Mouse (Mus musculus): Measurements from ENCODE around the gene Zfp503. TPM values are rescaled to one million over a fixed set of nuclear protein-coding genes. Genes with fewer than 3 reads are reported as not detected.

The Zfp503 gene
- total RNA-seq, 4 experiments from 2014 or later: 2.5 to 3.4 (median 3.1) TPM

DNA sequence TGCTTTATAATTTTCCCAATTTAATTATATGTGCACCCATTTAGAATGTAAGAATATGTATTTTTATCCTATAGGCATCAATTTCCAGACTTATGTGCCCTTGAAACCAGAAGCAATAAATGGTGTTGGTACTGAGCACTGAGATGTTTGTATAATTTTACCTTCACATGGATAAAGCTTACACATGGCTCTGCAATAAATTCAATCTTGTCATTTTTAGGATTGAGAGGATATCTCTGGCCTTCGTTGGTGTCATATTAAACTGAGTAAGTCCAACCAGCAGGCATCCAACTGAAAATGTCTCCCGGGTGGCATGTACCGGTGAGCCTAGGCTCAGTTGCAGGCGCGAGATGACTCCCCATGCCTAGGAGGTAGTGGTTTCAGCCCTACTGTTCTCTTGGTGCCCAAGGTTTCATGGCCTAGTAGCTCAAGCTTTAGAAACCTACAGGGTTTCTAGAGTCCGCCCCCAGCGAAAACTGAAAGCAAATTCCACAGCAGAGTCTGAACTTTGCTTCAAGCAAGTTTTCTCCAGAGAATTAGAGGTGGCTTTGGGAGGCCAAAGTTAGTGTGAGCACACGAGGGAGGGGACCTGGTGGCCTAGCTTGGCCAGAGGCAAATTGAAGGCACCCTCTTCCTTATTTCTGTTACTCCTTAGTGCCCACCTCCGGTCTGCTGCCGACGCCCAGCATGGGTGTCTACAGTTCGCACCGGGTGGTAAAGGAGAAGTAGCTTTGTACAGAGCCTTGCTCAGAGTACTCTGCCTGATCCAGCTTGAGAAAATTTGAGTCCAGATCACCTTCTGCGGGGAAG, 4.1 kb upstream of the Zfp503 start:
- DNase-seq (ENCODE audit: low spot score in 2 of 2): no peak

DNA sequence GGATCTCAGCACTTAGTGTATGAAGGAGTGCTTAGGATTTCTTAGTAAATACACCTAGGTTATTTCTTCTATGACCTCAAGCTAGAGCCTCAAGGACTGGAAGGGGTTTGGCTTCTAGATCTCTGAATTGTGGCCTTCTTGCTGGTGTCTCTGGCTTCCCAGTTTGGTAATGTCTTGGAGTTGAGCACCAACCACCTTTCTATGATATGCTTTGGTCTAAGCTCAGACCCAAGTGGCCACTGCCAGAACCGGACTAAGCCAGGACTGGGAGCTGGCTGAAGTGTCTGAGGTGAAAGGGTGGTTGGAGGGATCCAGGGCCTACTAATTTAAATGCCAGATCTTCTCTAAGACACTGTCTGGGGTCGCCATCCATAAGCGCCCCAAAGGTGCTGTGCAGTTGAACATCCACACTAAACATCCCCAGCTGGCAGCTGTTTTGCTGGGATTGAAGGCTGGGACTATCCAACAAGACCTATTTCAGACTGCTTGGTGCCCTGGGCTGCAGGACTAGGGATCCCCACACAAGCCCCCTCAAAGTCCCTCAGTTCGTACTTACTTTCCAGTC, 3.0 kb upstream of the Zfp503 start:
- DNase-seq (ENCODE audit: low spot score in 2 of 2): no peak

DNA sequence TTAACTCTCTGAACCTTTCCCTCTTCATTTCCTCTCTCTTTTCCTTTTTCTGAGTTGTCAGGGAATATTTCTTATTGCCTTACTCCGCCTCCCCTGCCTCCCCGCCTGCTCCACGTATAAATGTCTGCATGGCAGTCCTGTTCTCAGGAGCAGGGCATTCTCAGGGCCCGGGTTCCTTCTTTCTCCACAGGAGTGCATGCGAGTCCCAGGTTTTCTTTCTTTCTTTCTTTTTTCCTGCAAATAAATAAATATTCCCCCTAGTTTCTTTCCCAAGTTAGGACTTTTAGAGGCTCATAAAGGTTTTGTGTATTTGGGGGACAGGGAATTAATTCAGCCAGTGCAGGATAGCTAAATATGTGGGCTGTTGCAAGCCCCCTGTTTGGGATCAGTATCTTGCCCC, 2.5 kb upstream of the Zfp503 start:
- DNase-seq (ENCODE audit: low spot score in 2 of 2): no peak

GRCm38 (mm10) chr14:21991251-21991780, 1.9 kb upstream of the Zfp503 start:
- no peak for DNase-seq (ENCODE audit: low spot score in 2 of 2)

GRCm38 (mm10) chr14:21990321-21991021, 1.1 kb upstream of the Zfp503 start:
- DNase-seq (ENCODE audit: low spot score in 2 of 2): no peak

DNA sequence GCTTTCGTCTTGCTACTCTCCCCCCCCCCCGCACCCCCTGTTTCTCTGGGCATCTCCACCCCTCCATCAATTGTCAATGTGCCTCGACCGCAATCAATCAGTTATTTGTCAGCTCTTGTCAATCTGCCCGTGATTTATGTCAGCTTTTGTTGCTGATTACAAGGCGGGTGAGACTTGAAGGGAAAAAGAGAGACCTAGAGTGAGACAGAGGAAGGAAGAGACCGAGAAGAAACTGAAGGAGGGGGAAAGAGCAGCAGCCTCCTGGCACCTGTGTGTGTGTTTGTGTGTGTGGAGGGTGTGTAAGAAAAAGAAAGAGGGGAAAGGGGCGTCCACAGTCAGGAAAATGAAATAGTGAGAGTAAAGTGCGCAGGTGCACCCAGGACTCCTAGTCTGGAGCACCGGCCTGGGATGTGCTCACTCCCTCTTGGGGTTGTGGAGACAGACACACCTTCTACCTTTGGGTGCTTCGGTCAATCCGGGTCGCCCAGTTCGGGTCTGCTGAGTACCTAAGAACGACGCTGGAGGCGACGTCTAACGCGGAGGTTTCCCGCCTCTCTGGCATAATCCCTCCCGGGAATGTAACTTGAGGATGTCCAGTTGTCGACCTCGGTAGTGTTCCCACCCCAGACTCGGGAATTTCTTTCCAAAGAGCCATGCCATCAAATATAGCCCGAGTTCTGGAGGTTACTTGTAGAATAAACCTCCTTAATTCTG, 667 bp downstream of the Zfp503 start:
- no peak for DNase-seq (ENCODE audit: low spot score in 2 of 2)

GRCm38 (mm10) chr14:21987660-21988576, 1.5 kb downstream of the Zfp503 start:
- peak; percentile 93 to 94 for DNase-seq (ENCODE audit: low spot score in 2 of 2)

- no peak for DNase-seq (ENCODE audit: low spot score in 2 of 2)
These were observed 2.4 kb downstream of the Zfp503 start for GRCm38 (mm10) chr14:21986733-21987659.

- DNase-seq (ENCODE audit: low spot score in 2 of 2): peak; percentile 75 to 83
These were observed 3.2 kb downstream of the Zfp503 start for GRCm38 (mm10) chr14:21985981-21986732.

DNA sequence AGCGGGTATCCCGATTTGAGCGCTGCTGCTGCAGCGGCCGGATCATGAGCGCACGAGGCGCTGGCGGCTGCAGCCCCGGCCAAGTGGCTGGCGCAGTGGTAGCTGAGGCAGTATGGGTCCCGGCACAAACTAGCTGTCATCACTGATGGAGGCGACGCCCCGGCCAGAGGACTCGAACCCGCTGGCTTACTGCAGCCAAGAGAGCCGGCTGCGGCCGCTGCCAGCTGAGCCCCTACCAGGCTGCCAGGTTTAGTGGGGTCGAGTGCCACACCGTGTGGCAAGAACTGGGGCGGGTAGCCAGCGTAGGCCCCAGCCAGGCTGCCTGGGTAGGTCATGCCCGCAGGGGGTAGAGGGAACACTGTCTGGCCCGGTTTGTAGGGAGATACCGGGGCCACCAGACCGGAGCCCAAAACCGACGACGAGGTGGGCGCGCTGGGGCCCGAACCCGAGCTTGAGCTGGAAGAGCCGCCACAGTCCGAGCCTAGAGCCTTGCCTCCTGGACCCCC, 3.9 kb downstream of the Zfp503 start:
- DNase-seq (ENCODE audit: low spot score in 2 of 2): no peak

DNA sequence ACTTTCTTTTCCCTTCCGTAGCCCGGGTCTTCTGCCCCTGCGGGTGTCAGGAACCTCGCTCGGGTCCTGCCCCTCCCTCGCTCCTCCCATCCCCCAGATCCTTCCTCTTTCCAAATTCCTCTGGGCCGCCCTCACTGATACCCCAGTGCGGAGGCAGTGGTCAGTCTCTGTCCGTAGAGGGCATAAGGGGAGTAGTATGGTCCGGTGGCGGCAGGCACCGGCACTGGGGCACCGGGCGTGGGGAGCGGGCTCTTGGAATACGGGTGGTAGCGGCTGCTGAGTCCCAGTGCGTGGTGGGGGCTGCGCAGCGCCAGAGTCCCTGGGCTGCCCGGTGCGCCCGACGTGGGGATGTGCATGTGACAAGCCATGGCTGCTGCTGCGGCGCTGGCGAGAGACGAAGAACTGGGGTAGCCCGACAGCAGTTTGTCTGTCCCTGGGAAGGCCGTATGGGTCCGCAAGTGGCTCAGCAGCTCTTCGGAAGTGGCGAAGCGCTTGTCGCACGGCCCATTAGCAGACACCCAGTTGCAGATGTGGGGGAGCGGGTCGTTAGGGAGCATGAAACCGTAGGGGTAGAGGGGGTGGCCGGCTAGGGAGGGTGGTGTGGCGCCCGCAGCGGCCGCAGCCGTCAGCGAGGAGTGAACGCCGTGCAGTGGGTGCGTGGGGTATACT, 4.5 kb downstream of the Zfp503 start:
- no peak for DNase-seq (ENCODE audit: low spot score in 2 of 2)

DNA sequence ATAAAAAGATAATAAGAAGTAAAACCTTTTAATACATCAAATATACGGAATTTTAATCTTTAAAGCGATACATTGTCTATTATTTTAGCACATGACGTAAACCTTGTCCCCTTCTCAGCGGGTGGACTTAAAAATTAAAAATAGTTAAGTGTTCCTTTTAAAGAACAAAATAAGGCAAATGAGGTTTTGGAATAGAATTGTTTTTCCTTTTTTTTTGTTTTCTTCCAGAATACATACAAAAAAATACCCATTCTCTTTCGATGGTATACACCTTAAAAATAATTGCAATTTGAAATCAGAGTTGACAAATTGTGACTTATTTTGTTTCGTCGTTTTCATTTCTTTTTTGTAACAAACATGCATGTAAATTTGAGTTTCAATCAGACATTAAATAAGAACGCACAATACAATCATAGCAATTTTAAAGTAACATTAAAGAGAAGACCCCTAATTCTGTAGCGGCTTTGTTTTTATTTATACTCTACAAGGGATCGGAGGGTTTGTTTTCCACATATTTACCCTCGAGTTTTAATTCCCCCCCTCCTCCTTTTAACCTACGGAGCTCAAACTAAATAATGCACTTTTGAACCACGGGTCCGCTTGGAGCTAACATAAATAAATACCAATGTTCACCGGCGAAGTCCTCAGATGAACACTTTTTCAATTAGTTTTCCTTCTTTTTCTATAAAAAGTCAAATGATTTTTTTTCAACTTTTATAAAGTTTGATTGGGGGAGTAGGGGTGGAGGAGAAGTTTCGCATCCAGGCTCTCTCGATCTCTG, 5.3 kb downstream of the Zfp503 start:
- DNase-seq (ENCODE audit: low spot score in 2 of 2): no peak

DNA sequence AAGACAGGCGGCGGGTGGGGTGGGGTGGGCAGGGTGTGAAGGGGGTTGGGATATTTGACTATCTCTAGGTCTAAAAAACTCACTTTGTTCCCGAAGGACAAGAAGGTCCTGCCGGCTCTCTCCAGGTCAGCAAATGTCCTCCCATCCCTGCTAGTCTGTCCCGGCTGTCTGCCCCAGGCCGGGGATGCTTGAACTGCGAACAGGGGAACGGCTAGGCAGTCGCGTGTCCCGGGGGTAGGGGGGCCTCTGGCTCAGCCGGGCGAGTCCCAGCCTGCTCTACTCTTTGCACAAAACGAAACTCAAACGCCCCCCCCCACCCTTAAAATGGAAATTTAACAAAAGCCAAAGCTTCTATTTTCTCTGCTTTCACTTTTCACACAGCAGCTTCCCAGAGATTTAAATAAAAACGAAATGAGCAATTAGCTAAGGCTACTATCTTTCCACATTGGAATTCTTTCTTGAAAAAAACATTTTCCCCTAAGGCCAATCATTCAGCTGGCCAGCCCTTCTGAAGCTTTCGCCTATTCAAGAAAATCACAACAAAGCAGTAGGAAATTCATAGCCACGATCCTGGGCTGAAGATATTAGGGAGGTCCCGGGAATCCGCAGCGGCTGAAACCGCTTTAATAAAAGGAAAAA, 6.0 kb downstream of the Zfp503 start:
- DNase-seq (ENCODE audit: low spot score in 2 of 2): no peak

- no peak for DNase-seq (ENCODE audit: low spot score in 2 of 2)
These were observed 6.7 kb downstream of the Zfp503 start for GRCm38 (mm10) chr14:21982592-21983310.

DNA sequence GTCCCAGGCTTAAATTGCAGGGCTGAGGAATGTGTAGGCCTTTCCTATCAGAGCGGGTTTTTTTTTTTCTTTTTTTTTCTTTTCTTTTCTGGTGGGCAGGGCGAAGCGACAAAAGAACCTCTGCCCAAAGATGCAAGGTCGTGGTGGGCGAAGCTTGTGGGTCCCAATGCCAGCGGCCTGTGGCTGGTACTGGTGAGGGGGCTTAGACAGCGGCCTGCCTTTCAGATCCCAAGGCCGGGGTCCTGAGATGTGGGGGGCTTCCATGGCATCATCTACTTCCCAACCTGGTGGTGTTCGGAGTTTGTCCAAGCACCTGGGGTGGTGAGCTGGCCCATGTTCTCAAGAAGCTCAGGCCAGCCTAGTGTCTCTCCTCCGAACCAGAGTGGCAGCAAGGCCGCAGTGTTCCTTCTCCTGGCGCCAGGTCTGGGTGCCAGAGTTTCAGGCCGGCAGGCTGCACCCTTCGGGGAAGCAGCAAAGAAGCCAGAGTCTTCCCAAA, 7.3 kb downstream of the Zfp503 start:
- no peak for DNase-seq (ENCODE audit: low spot score in 2 of 2)

GRCm38 (mm10) chr14:21981462-21981861, 7.9 kb downstream of the Zfp503 start:
- DNase-seq (ENCODE audit: low spot score in 2 of 2): peak; percentile 36 to 66

Measured in layer of hippocampus, adult 8-10 months (tissue).